In genomic region chr16:74182509-74183113, GRCm38 (mm10) we compare ENCODE assay signal across 10 mouse cellular contexts.
A peak's percentile ranks its signal among the peaks of the same experiment; 100 is the strongest.
DNase-seq lines count a peak whose midpoint lies in the region; ATAC-seq lines count a peak whose summit lies in the region.
"Had no signal": no experiment of that assay in that cellular context is flagged by ENCODE, and none has a peak within 500 bp of the region (broad histone marks: within the 10 kb centered on the region; RNA-seq: fewer than 3 reads in every experiment).

No protein-coding gene starts in this region.

- no peak overlapping the region for H3K4me2 ChIP-seq in kidney, embryonic 15.5 days
- no peak overlapping the region for H3K4me2 ChIP-seq in kidney, embryonic 16.5 days (replicated peaks; ENCODE audit: low read depth, low read length)
- no peak overlapping the region for H3K4me2 ChIP-seq in hindbrain, embryonic 15.5 days
- H3K4me2 ChIP-seq in neural tube, embryonic 15.5 days, result no peak overlapping the region

- DNase-seq in right cerebral cortex, postnatal 10 days (ENCODE audit: low spot score in 2 of 2), result peak; percentile 29 to 39
- DNase-seq in right cerebral cortex, postnatal 36 days (ENCODE audit: low spot score in 2 of 2), result no peak
- no peak for DNase-seq in heart, adult 8-10 months (ENCODE audit: low spot score)
- DNase-seq: adrenal gland, adult 8-10 months; embryo, embryonic 11 days had no signal

- no peak overlapping the region for H3K4me3 ChIP-seq in kidney, embryonic 15.5 days (replicated peaks)
- no peak overlapping the region for H3K4me3 ChIP-seq in kidney, embryonic 16.5 days (ENCODE audit: low read length)
- H3K4me3 ChIP-seq in hindbrain, embryonic 15.5 days, result no peak overlapping the region
- no peak overlapping the region for H3K4me3 ChIP-seq in neural tube, embryonic 15.5 days (replicated peaks)

- H3K36me3 ChIP-seq in kidney, embryonic 15.5 days, result no peaks in the 10 kb centered on the region
- no peaks in the 10 kb centered on the region for H3K36me3 ChIP-seq in kidney, embryonic 16.5 days (ENCODE audit: insufficient read depth, low read length)
- no peaks in the 10 kb centered on the region for H3K36me3 ChIP-seq in hindbrain, embryonic 15.5 days
- no peaks in the 10 kb centered on the region for H3K36me3 ChIP-seq in neural tube, embryonic 15.5 days
- H3K36me3 ChIP-seq: G1E had no signal

- H3K9me3 ChIP-seq in kidney, embryonic 15.5 days (replicated peaks), result no peaks in the 10 kb centered on the region
- H3K9me3 ChIP-seq in kidney, embryonic 16.5 days (ENCODE audit: low read length), result no peaks in the 10 kb centered on the region
- H3K9me3 ChIP-seq in hindbrain, embryonic 15.5 days, result no peaks in the 10 kb centered on the region
- H3K9me3 ChIP-seq in neural tube, embryonic 15.5 days (replicated peaks), result no peaks in the 10 kb centered on the region
- H3K9me3 ChIP-seq: G1E had no signal

- H3K27ac ChIP-seq in kidney, embryonic 15.5 days, result no peak overlapping the region
- H3K27ac ChIP-seq in kidney, embryonic 16.5 days (ENCODE audit: low read length), result no peak overlapping the region
- H3K27ac ChIP-seq in hindbrain, embryonic 15.5 days (replicated peaks), result 0 out of 2 replicates have a peak overlapping the region, but pooled peaks have one; percentile 5
- H3K27ac ChIP-seq in neural tube, embryonic 15.5 days (replicated peaks), result peak overlapping the region; percentile 2; the same call in 1 of the 2 replicates

- H3K9ac ChIP-seq in kidney, embryonic 15.5 days, result no peak overlapping the region
- no peak overlapping the region for H3K9ac ChIP-seq in kidney, embryonic 16.5 days (replicated peaks; ENCODE audit: low read length)
- H3K9ac ChIP-seq in hindbrain, embryonic 15.5 days, result no peak overlapping the region
- no peak overlapping the region for H3K9ac ChIP-seq in neural tube, embryonic 15.5 days (replicated peaks)

- 0 out of 2 replicates have a peak, but pooled peaks have one; percentile 15 for ATAC-seq in kidney, embryonic 15.5 days (replicated peaks; ENCODE audit: low FRiP score)
- ATAC-seq in kidney, embryonic 16.5 days (ENCODE audit: low FRiP score, low TSS enrichment), result no peak
- peak; percentile 68; the same call in 1 of the 2 replicates for ATAC-seq in hindbrain, embryonic 15.5 days (ENCODE audit: low FRiP score, low read depth)
- no peak for ATAC-seq in neural tube, embryonic 15.5 days (ENCODE audit: low FRiP score)

- no peaks in the 10 kb centered on the region for H3K27me3 ChIP-seq in kidney, embryonic 15.5 days
- H3K27me3 ChIP-seq in kidney, embryonic 16.5 days (ENCODE audit: insufficient read depth, low read length), result no peaks in the 10 kb centered on the region
- H3K27me3 ChIP-seq in hindbrain, embryonic 15.5 days, result no peaks in the 10 kb centered on the region
- H3K27me3 ChIP-seq in neural tube, embryonic 15.5 days (replicated peaks), result no peaks in the 10 kb centered on the region

- WGBS in kidney, embryonic 15.5 days, result 65% methylated on average over 3 of the region's 3 CpGs
- 74% methylated on average over 3 of the region's 3 CpGs for WGBS in kidney, embryonic 16.5 days
- WGBS in hindbrain, embryonic 15.5 days, result 64% methylated on average over 3 of the region's 3 CpGs
- 69% methylated on average over 3 of the region's 3 CpGs for WGBS in neural tube, embryonic 15.5 days

- H3K4me1 ChIP-seq in kidney, embryonic 15.5 days, result 0 out of 2 replicates have a peak, but pooled peaks cover 4% of the 10 kb centered on the region
- no peaks in the 10 kb centered on the region for H3K4me1 ChIP-seq in kidney, embryonic 16.5 days (ENCODE audit: insufficient read depth, low read length)
- H3K4me1 ChIP-seq in hindbrain, embryonic 15.5 days (replicated peaks), result peaks cover 9% of the 10 kb centered on the region
- peaks cover 5% of the 10 kb centered on the region; the same call in 1 of the 2 replicates for H3K4me1 ChIP-seq in neural tube, embryonic 15.5 days

Comparison
In these comparisons a context has a peak if more than half of its experiments do, and no peak if none do; other contexts are left out.
1. ATAC-seq: peak in kidney, embryonic 15.5 days (single experiment) and hindbrain, embryonic 15.5 days (single experiment); none in kidney, embryonic 16.5 days (single experiment) and neural tube, embryonic 15.5 days (single experiment).
2. DNase-seq: peak in right cerebral cortex, postnatal 10 days (2 of 2); none in right cerebral cortex, postnatal 36 days (0 of 2) and heart, adult 8-10 months (single experiment).
3. H3K27ac ChIP-seq: peak in hindbrain, embryonic 15.5 days (single experiment) and neural tube, embryonic 15.5 days (single experiment); none in kidney, embryonic 15.5 days (single experiment) and kidney, embryonic 16.5 days (single experiment).